16 mouse cellular contexts compared by ENCODE assay signal in the genomic region with DNA sequence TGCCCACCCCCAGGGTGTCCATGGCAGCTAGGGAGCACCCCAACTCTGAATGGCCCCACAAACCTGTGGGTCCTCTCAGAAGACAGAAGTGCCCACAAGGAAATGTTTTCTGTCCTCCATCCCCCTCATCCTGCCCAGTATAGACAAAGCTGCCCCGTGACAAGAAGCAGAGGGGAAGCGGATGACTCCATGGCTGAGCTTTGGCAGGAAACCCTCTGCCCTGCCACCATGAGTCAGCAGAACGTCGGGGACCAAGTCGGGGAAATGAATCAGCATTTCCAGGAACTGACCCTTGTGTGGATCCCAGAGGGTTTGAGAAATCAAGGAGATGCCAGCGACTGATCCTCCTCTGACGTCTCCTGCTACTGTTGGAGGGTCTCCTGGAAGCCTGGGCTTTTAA.
A peak's percentile ranks its signal among the peaks of the same experiment; 100 is the strongest.
DNase-seq lines count a peak whose midpoint lies in the region; ATAC-seq and TF ChIP-seq lines count a peak whose summit lies in the region.
"Had no signal": no experiment of that assay in that cellular context is flagged by ENCODE, and none has a peak within 500 bp of the region (broad histone marks: within the 10 kb centered on the region; RNA-seq: fewer than 3 reads in every experiment).

No protein-coding gene starts in this region.

- peaks cover 4% of the 10 kb centered on the region; the same call in 1 of the 2 replicates for H3K4me1 ChIP-seq in lung, embryonic 14.5 days (ENCODE audit: insufficient read depth)
- H3K4me1 ChIP-seq in lung, adult 2 months (ENCODE audit: control insufficient read depth, insufficient read depth, low read length), result no peaks in the 10 kb centered on the region
- peaks cover 35% of the 10 kb centered on the region for H3K4me1 ChIP-seq in megakaryocyte, embryonic 14.5 days
- H3K4me1 ChIP-seq in forebrain, embryonic 10.5 days, result 0 out of 2 replicates have a peak, but pooled peaks cover under 1% of the 10 kb centered on the region
- H3K4me1 ChIP-seq: midbrain, embryonic 15.5 days had no signal

- no peaks in the 10 kb centered on the region for H3K9me3 ChIP-seq in lung, embryonic 14.5 days (ENCODE audit: low read depth, low read length)
- H3K9me3 ChIP-seq in megakaryocyte, embryonic 14.5 days, result peaks cover 22% of the 10 kb centered on the region
- H3K9me3 ChIP-seq in forebrain, embryonic 10.5 days, result no peaks in the 10 kb centered on the region
- H3K9me3 ChIP-seq: midbrain, embryonic 15.5 days; neural tube, embryonic 13.5 days had no signal

- DNase-seq in adrenal gland, postnatal 14 days, result peak; percentile 48
- no peak for DNase-seq in adrenal gland, adult 18-20 months (ENCODE audit: low spot score in 2 of 2)
- peak; percentile 44 for DNase-seq in lung, embryonic 14.5 days
- DNase-seq in lung, adult 2 months, result no peak
- no peak for DNase-seq in testis, postnatal 14 days (ENCODE audit: low spot score)
- no peak for DNase-seq in forebrain, embryonic 10.5 days (ENCODE audit: extremely low spot score, low spot score)
- DNase-seq: B cell, adult 2 months; cerebellum, adult 2 months; embryo, embryonic 11 days; heart, postnatal 14 days; thymus, adult 18-20 months had no signal

- H3K4me2 ChIP-seq in lung, embryonic 14.5 days, result no peak overlapping the region
- H3K4me2 ChIP-seq: midbrain, embryonic 15.5 days; neural tube, embryonic 13.5 days had no signal

- TF ChIP-seq POLR2A in lung, adult 2 months (IDR thresholded peaks at IDR 0.05; ENCODE audit: borderline replicate concordance, extremely low read depth, low read depth, low read length), result no peak

- no peak for TF ChIP-seq CTCF in lung, embryonic 14.5 days (IDR thresholded peaks at IDR 0.05; ENCODE audit: low read depth)
- no peak for TF ChIP-seq CTCF in lung, adult 2 months (IDR thresholded peaks at IDR 0.05; ENCODE audit: insufficient read depth, low read length)

- 47% methylated on average over 7 of the region's 7 CpGs for WGBS in lung, embryonic 14.5 days
- 24% methylated on average over 7 of the region's 7 CpGs for WGBS in lung, adult 2 months
- WGBS in forebrain, embryonic 10.5 days, result 80% methylated on average over 7 of the region's 7 CpGs

- ATAC-seq in lung, embryonic 14.5 days (ENCODE audit: insufficient read depth), result no peak
- peak; percentile 86 for ATAC-seq in granulocyte monocyte progenitor cell, adult 5-6 weeks (replicated peaks; ENCODE audit: poor library complexity, severe bottlenecking)
- ATAC-seq: midbrain, embryonic 15.5 days had no signal

- no peaks in the 10 kb centered on the region for H3K36me3 ChIP-seq in lung, embryonic 14.5 days (ENCODE audit: insufficient read depth)
- H3K36me3 ChIP-seq in megakaryocyte, embryonic 14.5 days (replicated peaks; ENCODE audit: low read length), result no peaks in the 10 kb centered on the region
- no peaks in the 10 kb centered on the region for H3K36me3 ChIP-seq in forebrain, embryonic 10.5 days (replicated peaks)
- H3K36me3 ChIP-seq: midbrain, embryonic 15.5 days; neural tube, embryonic 13.5 days had no signal

- no peak overlapping the region for H3K4me3 ChIP-seq in lung, embryonic 14.5 days (ENCODE audit: low read depth, low read length)
- no peak overlapping the region for H3K4me3 ChIP-seq in lung, adult 2 months (replicated peaks; ENCODE audit: extremely low read depth, low read depth, low read length)
- peak overlapping the region; percentile 69 for H3K4me3 ChIP-seq in megakaryocyte, embryonic 14.5 days (replicated peaks)
- H3K4me3 ChIP-seq in forebrain, embryonic 10.5 days, result no peak overlapping the region
- H3K4me3 ChIP-seq: erythroblast, embryonic 14.5 days; midbrain, embryonic 15.5 days; neural tube, embryonic 13.5 days had no signal

- H3K9ac ChIP-seq in lung, embryonic 14.5 days, result no peak overlapping the region
- H3K9ac ChIP-seq: midbrain, embryonic 15.5 days; neural tube, embryonic 13.5 days had no signal

- H3K27me3 ChIP-seq in lung, embryonic 14.5 days (ENCODE audit: insufficient read depth, low read length), result no peaks in the 10 kb centered on the region
- peaks cover 45% of the 10 kb centered on the region for H3K27me3 ChIP-seq in megakaryocyte, embryonic 14.5 days (replicated peaks)
- H3K27me3 ChIP-seq in forebrain, embryonic 10.5 days (ENCODE audit: poor library complexity, severe bottlenecking), result no peaks in the 10 kb centered on the region
- H3K27me3 ChIP-seq: midbrain, embryonic 15.5 days had no signal

- no peak overlapping the region for H3K27ac ChIP-seq in lung, embryonic 14.5 days (ENCODE audit: low read depth)
- no peak overlapping the region for H3K27ac ChIP-seq in forebrain, embryonic 10.5 days
- H3K27ac ChIP-seq: midbrain, embryonic 15.5 days; neural tube, embryonic 13.5 days had no signal

Comparison
In these comparisons a context has a peak if more than half of its experiments do, and no peak if none do; other contexts are left out.
1. DNase-seq: peak in adrenal gland, postnatal 14 days (single experiment) and lung, embryonic 14.5 days (single experiment); none in adrenal gland, adult 18-20 months (0 of 2), lung, adult 2 months (single experiment), testis, postnatal 14 days (single experiment) and forebrain, embryonic 10.5 days (single experiment).